Mouse (Mus musculus) megakaryocyte progenitor cell, adult 5-6 weeks (primary cell): ENCODE data around the gene Olfr1. TPM values are rescaled to one million over a fixed set of nuclear protein-coding genes. Genes with fewer than 3 reads are reported as not detected.

Source experiments
- ATAC-seq: replicated peaks from 2 replicates; pipeline ENCODE4 v1.8.0; 2016; ENCODE audit warnings: mild to moderate bottlenecking, moderate TSS enrichment, inconsistent platforms; ENCODE audit not compliant: poor library complexity
- total RNA-seq, 2 experiments: library from RNA; stranded (forward) in 1 of 2; stranded (reverse) in 1 of 2; fragments of 157-497, 149-512 nt in 1 of 2; fragments of 200-1000 nt in 1 of 2; gene quantifications; 2 replicates each; pipeline versions ENCODE4 v1.2.3 to v1.2.4; 2015 to 2017

The Olfr1 gene
- total RNA-seq (2015) (not detected in 2 replicates), total RNA-seq (2017) (not detected in 2 replicates)

DNA sequence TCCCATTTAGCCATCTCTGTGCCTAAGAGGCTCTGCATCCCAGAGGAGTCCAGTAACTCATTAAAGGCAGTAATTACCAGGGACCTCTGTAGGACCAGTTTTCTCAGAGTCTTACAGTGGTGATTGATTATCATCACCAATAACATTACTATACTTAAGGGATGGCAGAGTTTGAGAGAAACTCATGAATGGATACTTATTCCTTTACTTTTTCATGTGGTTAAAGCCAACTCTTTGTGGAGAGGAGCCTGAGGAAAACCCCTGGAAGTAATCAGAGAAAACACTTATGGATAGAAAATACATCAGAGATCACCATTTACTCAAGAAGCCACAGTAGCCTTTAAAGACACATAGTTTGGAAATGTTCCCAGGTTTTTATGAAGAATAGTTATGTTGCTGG is at the start of gene Olfr1:
Gene Olfr1, minus strand, starts transcription at position 101 of the 400 bp plus-strand sequence.
- ATAC-seq = no peak

DNA sequence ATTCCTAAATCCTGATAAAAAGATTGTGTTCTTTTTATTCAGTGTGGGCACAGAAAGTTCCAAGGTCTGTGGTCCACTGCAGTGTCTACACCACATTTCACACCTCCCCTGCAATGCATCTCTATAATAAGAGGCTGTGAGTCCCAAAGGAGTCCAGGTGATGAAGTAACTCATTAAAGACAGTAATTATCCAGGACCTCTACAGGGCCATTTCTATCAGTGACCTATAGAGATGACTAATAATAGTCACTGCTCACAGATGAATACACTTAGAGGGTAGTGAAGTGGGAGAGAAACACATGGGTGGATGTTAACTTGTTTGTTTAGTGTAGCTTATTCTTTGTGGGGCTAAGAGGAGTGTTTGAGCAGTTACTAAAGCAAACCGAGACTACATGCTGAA is 29.0 kb upstream of the Olfr1 start, which contains the start of gene Olfr378:
Gene Olfr378, minus strand, starts transcription at position 101 of the 400 bp plus-strand sequence.
- ATAC-seq = no peak

DNA sequence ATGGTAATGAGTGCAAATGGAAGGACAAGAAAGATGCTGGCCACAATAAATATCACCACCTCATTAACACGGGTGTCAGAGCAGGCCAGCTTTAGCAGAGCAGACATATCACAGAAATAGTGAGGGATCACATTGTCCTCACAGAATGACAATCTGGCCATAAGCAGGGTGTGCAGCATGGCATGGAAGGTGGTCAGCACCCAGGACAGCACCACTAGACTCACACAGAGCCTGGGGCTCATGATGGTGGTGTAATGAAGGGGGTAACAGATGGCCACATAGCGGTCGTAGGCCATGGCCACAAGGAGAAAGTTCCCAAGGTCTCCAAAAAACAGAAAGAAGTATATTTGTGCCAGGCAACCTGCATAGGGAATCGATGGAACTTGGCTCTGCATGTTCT is 4.0 kb downstream of the Olfr1 start:
- no peak for ATAC-seq

DNA sequence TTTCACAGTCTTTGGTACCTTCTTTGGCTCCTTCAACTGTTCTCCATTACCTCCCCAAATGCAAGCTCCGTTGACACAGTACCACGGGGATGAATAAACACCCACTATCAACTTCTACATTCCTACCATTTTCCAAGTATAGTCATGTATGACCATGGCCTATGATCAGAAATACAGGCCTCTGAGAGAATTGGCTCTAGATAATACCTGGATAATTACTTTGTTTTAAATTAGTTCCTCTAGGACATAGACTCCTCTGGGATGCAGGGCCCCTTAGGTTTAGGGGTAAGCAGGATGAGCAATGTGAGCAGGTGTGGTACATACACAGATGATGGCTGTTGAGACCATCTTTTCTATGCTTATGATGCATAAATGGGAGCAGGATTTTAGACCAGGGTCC is 28.5 kb downstream of the Olfr1 start, which contains the start of gene Olfr376:
Gene Olfr376, plus strand, starts transcription at position 301 of the 400 bp plus-strand sequence.
- ATAC-seq = no peak

DNA sequence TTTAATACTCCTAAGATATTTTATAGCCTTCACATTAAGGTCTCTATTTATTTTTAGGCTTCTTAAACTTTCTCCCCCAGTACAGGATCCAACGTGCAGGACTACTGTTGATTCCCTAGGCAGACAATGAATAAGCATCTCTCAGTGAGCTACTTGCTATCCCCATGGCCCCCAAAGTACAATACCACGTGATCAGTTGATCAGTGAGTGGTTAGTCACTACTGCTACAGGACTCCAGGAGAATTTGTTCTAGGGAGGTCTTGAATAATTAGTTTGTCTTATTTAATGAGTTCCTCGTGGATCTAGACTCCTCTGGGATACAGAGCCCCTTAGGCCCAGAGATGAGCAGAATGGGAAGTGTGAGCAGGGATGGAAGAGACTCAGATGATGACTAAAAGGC is 48.9 kb downstream of the Olfr1 start, which contains the start of gene Olfr20:
Gene Olfr20, plus strand, starts transcription at position 301 of the 400 bp plus-strand sequence.
- ATAC-seq = no peak

Other genes starting within 250 kb of the Olfr1 start
- gene P2rx5, start 239.2 kb downstream of the Olfr1 start, total RNA-seq (2015) = not detected in 2 replicates
- gene P2rx5, start 239.2 kb downstream of the Olfr1 start, total RNA-seq (2017) = not detected in 2 replicates
- gene Emc6, start 222.6 kb downstream of the Olfr1 start, total RNA-seq (2015) = 78.9 and 81.7 TPM in 2 replicates
- gene Emc6, start 222.6 kb downstream of the Olfr1 start, total RNA-seq (2017) = 54.2 and 60.2 TPM in 2 replicates
- gene Tax1bp3, start 222.5 kb downstream of the Olfr1 start, total RNA-seq (2015) = 6.7 and 10.0 TPM in 2 replicates
- 4.9 and 7.2 TPM in 2 replicates for gene Tax1bp3, start 222.5 kb downstream of the Olfr1 start, total RNA-seq (2017)
- gene Ctns, start 200.6 kb downstream of the Olfr1 start, total RNA-seq (2015) = 14.4 and 16.3 TPM in 2 replicates
- gene Ctns, start 200.6 kb downstream of the Olfr1 start, total RNA-seq (2017) = 13.5 and 15.8 TPM in 2 replicates
- gene Shpk, start 200.2 kb downstream of the Olfr1 start, total RNA-seq (2015) = 1.7 and 1.8 TPM in 2 replicates
- gene Shpk, start 200.2 kb downstream of the Olfr1 start, total RNA-seq (2017) = 2.2 and 3.4 TPM in 2 replicates
- not detected in 2 replicates for gene Trpv1, start 165.3 kb downstream of the Olfr1 start, total RNA-seq (2015)
- gene Trpv1, start 165.3 kb downstream of the Olfr1 start, total RNA-seq (2017) = not detected in 2 replicates
- not detected in 2 replicates for gene Trpv3, start 132.2 kb downstream of the Olfr1 start, total RNA-seq (2015)
- not detected in 2 replicates for gene Trpv3, start 132.2 kb downstream of the Olfr1 start, total RNA-seq (2017)
- not detected in 2 replicates for gene Aspa, start 70.0 kb downstream of the Olfr1 start, total RNA-seq (2015)
- 1.9 TPM in 1 of 2 replicates, not detected in the other for gene Aspa, start 70.0 kb downstream of the Olfr1 start, total RNA-seq (2017)
- not detected in 2 replicates for gene Gm49340, start 69.9 kb downstream of the Olfr1 start, total RNA-seq (2015)
- gene Gm49340, start 69.9 kb downstream of the Olfr1 start, total RNA-seq (2017) = not detected in 2 replicates
- gene Spata22, start 69.9 kb downstream of the Olfr1 start, total RNA-seq (2015) = not detected in 2 replicates
- not detected in 2 replicates for gene Spata22, start 69.9 kb downstream of the Olfr1 start, total RNA-seq (2017)
- not detected in 2 replicates for gene Olfr20, start 48.8 kb downstream of the Olfr1 start, total RNA-seq (2015)
- not detected in 2 replicates for gene Olfr20, start 48.8 kb downstream of the Olfr1 start, total RNA-seq (2017)
- gene Olfr376, start 28.4 kb downstream of the Olfr1 start, total RNA-seq (2015) = not detected in 2 replicates
- not detected in 2 replicates for gene Olfr376, start 28.4 kb downstream of the Olfr1 start, total RNA-seq (2017)
- gene Olfr378, start 28.9 kb upstream of the Olfr1 start, total RNA-seq (2015) = not detected in 2 replicates
- not detected in 2 replicates for gene Olfr378, start 28.9 kb upstream of the Olfr1 start, total RNA-seq (2017)
- gene Olfr380, start 57.9 kb upstream of the Olfr1 start, total RNA-seq (2015) = not detected in 2 replicates
- not detected in 2 replicates for gene Olfr380, start 57.9 kb upstream of the Olfr1 start, total RNA-seq (2017)
- not detected in 2 replicates for gene Olfr381, start 92.0 kb upstream of the Olfr1 start, total RNA-seq (2015)
- gene Olfr381, start 92.0 kb upstream of the Olfr1 start, total RNA-seq (2017) = not detected in 2 replicates
- not detected in 2 replicates for gene Olfr382, start 117.6 kb upstream of the Olfr1 start, total RNA-seq (2015)
- not detected in 2 replicates for gene Olfr382, start 117.6 kb upstream of the Olfr1 start, total RNA-seq (2017)
- gene Olfr385, start 193.4 kb upstream of the Olfr1 start, total RNA-seq (2015) = not detected in 2 replicates
- not detected in 2 replicates for gene Olfr385, start 193.4 kb upstream of the Olfr1 start, total RNA-seq (2017)
- gene Olfr384, start 199.0 kb upstream of the Olfr1 start, total RNA-seq (2015) = not detected in 2 replicates
- not detected in 2 replicates for gene Olfr384, start 199.0 kb upstream of the Olfr1 start, total RNA-seq (2017)